Mouse (Mus musculus): ENCODE measurements at regions not wholly inside any gene's neighbourhood (a gene's known extent, or its start where the extent isn't known, plus 50 kb on each side); places are given as distances from the start of the nearest gene placed in this dataset.
"Not testable (repeated sequence)": the region's sequence is repeated elsewhere in the genome, so short reads cannot be mapped to it uniquely, and the experiment has no call there.

GRCm38 (mm10) chr8:78110003-78110649, 103.0 kb upstream of the Ttc29 start:
- no peak for TF ChIP-seq CTCF (IDR thresholded peaks at IDR 0.05)
- no peak for DNase-seq
- intact Hi-C loops (cut with DNase I) = no loop called here
- H3K27ac ChIP-seq = no peak overlapping the region
- H3K4me3 ChIP-seq = no peak overlapping the region

GRCm38 (mm10) chr8:78113105-78113504, 100.0 kb upstream of the Ttc29 start:
- intact Hi-C loops (cut with DNase I) = no loop called here
- DNase-seq = no peak
- TF ChIP-seq CTCF (IDR thresholded peaks at IDR 0.05) = no peak
- Histone ChIP-seq H3K4me3 (no peak overlapping the region), H3K27ac (no peak overlapping the region)

GRCm38 (mm10) chr8:78114512-78114911, 98.6 kb upstream of the Ttc29 start:
- TF ChIP-seq CTCF (IDR thresholded peaks at IDR 0.05) = no peak
- intact Hi-C loops (cut with DNase I) = no loop called here
- no peak overlapping the region for H3K4me3 ChIP-seq
- no peak overlapping the region for H3K27ac ChIP-seq
- DNase-seq = no peak

GRCm38 (mm10) chr8:78117191-78117590, 95.9 kb upstream of the Ttc29 start:
- TF ChIP-seq CTCF (IDR thresholded peaks at IDR 0.05) = no peak
- Histone ChIP-seq H3K27ac (no peak overlapping the region), H3K4me3 (no peak overlapping the region)
- DNase-seq = no peak
- intact Hi-C loops (cut with DNase I) = no loop called here

GRCm38 (mm10) chr8:78118493-78118892, 94.6 kb upstream of the Ttc29 start:
- DNase-seq = no peak
- Histone ChIP-seq H3K4me3 (no peak overlapping the region), H3K27ac (no peak overlapping the region)
- intact Hi-C loops (cut with DNase I) = no loop called here
- TF ChIP-seq CTCF (IDR thresholded peaks at IDR 0.05) = no peak

GRCm38 (mm10) chr8:78119682-78120081, 93.4 kb upstream of the Ttc29 start:
- Histone ChIP-seq H3K4me3 (no peak overlapping the region), H3K27ac (no peak overlapping the region)
- no peak for TF ChIP-seq CTCF (IDR thresholded peaks at IDR 0.05)
- intact Hi-C loops (cut with DNase I) = no loop called here
- DNase-seq = no peak

- intact Hi-C loops (cut with DNase I) = no loop called here
- Histone ChIP-seq H3K4me3 (no peak overlapping the region), H3K27ac (no peak overlapping the region)
- TF ChIP-seq CTCF (IDR thresholded peaks at IDR 0.05) = peak; percentile 70
- DNase-seq = peak; percentile 20
These were observed 88.8 kb upstream of the Ttc29 start for GRCm38 (mm10) chr8:78124248-78124647.

GRCm38 (mm10) chr8:78127852-78128251, 85.2 kb upstream of the Ttc29 start:
- intact Hi-C loops (cut with DNase I) = loop anchor here (2.0 kb wide), 1 partner anchor 65 kb away; no protein-coding TSS in a partner anchor
- TF ChIP-seq CTCF (IDR thresholded peaks at IDR 0.05) = peak; percentile 55

GRCm38 (mm10) chr8:78129061-78129460, 84.0 kb upstream of the Ttc29 start:
- intact Hi-C loops (cut with DNase I) = no loop called here
- DNase-seq = no peak
- no peak for TF ChIP-seq CTCF (IDR thresholded peaks at IDR 0.05)
- Histone ChIP-seq H3K27ac (no peak overlapping the region), H3K4me3 (no peak overlapping the region)

More at GRCm38 (mm10) chr8:78127852-78128251, 85.2 kb upstream of the Ttc29 start:
- peak; percentile 31 for DNase-seq
- Histone ChIP-seq H3K4me3 (no peak overlapping the region), H3K27ac (no peak overlapping the region)

GRCm38 (mm10) chr8:78139514-78139913, 73.6 kb upstream of the Ttc29 start:
- H3K27ac ChIP-seq; DNase-seq; H3K4me3 ChIP-seq; intact Hi-C loops (cut with DNase I): not testable (repeated sequence)

GRCm38 (mm10) chr8:78147170-78147569, 65.9 kb upstream of the Ttc29 start:
- DNase-seq = no peak
- TF ChIP-seq CTCF (IDR thresholded peaks at IDR 0.05) = no peak
- intact Hi-C loops (cut with DNase I) = no loop called here
- H3K4me3 ChIP-seq = no peak overlapping the region
- H3K27ac ChIP-seq = no peak overlapping the region

GRCm38 (mm10) chr8:78148006-78148405, 65.1 kb upstream of the Ttc29 start:
- no peak for TF ChIP-seq CTCF (IDR thresholded peaks at IDR 0.05)
- Histone ChIP-seq H3K27ac (no peak overlapping the region), H3K4me3 (no peak overlapping the region)
- intact Hi-C loops (cut with DNase I) = no loop called here
- no peak for DNase-seq

GRCm38 (mm10) chr8:78154873-78155272, 58.2 kb upstream of the Ttc29 start:
- no peak for DNase-seq
- Histone ChIP-seq H3K4me3 (no peak overlapping the region), H3K27ac (no peak overlapping the region)
- intact Hi-C loops (cut with DNase I) = no loop called here
- TF ChIP-seq CTCF (IDR thresholded peaks at IDR 0.05) = no peak

GRCm38 (mm10) chr8:78162046-78162445, 51.1 kb upstream of the Ttc29 start:
- intact Hi-C loops (cut with DNase I) = no loop called here
- Histone ChIP-seq H3K27ac (no peak overlapping the region), H3K4me3 (no peak overlapping the region)
- no peak for DNase-seq
- TF ChIP-seq CTCF (IDR thresholded peaks at IDR 0.05) = no peak

Data from gastrocnemius, adult 2 months (tissue).